Mouse (Mus musculus) gastrocnemius, postnatal 25 days (tissue): ENCODE data around the gene Tmem110. TPM values are rescaled to one million over a fixed set of nuclear protein-coding genes. Genes with fewer than 3 reads are reported as not detected.

ENCODE experiments used
- DNase-seq: peaks from one replicate; pipeline ENCODE4 v3.0.0; 2022
- long read RNA-seq, 2 experiments: library from polyadenylated mRNA; stranded (forward); transcript quantifications; one replicate each; pipeline ENCODE4 v2.0.0; 2021
- total RNA-seq, 2 experiments: library from RNA; stranded (reverse); gene quantifications; 1 replicate in 1 of 2; 2 replicates in 1 of 2; pipeline ENCODE4 v1.2.3; 2021

The Tmem110 gene
- 1 to 10 TPM; 6.3 TPM for total RNA-seq
- long read RNA-seq, experiment 1, partial matches to known transcripts = 5 of 8 reads
- long read RNA-seq, experiment 1, other reads (novel, unspliced or antisense) = 0 of 8 reads
- long read RNA-seq, experiment 2, partial matches to known transcripts = 1 of 6 reads
- long read RNA-seq, experiment 2, other reads (novel, unspliced or antisense) = 3 of 6 reads

- peak; percentile 82 for DNase-seq
Observed at GRCm38 (mm10) chr14:30825476-30826131, at the start of gene Tmem110. TSS of gene Tmem110 (plus strand) at chr14:30825590.

- no peak for DNase-seq
Observed at GRCm38 (mm10) chr14:30784614-30785013, 40.8 kb upstream of the Tmem110 start.

DNA sequence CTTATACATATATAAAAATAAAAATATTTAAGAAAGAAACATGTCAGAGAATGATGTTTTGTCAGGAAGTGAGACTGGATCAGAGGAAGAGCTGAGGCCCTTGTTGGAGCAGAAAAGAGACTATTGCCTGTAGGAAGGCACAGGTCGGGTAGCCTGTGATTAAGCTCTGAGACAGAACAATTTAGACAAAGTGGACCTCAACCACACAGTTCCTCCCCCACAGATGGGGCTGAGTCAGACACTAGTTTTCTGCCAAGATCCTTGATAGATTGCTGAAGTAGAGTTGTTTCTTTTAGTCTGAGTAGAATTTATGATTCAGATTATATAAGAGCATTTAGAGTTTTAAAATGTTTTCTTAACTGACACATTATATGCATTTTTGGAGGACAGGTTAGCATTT, 35.9 kb upstream of the Tmem110 start:
- DNase-seq = no peak

DNA sequence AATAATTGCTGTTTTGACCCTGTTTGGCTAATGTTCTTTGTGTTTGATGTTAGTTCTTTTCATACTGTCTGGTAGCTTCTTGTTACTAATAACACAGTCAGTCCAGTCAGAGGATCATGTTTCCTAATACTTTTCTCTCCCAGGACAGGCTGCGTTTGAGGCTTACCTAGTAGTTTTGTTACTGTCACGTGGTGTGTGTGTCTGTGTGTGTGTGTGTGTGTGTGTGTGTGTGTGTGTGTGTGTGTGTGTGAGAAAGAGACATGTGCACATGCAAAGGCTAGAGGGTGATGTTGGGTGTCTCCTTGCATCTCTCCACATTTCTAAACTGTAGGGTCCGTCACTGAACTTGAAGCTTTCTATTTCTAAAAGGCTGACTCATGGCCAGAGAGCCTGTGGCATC, 32.5 kb upstream of the Tmem110 start:
- no peak for DNase-seq

DNA sequence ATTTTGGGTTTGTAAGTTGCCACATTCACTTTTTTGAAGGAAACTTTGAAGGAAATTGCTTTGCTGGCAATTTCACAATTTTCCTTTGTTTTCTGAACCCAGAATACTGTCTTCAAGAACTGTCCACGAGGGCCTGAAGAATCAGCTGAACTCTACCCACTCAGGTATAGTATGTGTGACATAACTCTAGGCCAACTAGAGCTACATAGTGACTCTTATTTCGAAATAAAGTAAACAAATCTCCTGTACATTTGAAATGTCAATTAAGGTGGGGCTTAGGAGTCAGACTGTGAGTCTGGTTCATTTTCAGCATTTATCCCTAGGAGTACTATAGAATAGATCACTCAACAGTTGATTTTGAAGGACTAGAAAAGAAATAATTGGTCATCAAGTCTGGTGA, 23.6 kb upstream of the Tmem110 start:
- DNase-seq = no peak

DNA sequence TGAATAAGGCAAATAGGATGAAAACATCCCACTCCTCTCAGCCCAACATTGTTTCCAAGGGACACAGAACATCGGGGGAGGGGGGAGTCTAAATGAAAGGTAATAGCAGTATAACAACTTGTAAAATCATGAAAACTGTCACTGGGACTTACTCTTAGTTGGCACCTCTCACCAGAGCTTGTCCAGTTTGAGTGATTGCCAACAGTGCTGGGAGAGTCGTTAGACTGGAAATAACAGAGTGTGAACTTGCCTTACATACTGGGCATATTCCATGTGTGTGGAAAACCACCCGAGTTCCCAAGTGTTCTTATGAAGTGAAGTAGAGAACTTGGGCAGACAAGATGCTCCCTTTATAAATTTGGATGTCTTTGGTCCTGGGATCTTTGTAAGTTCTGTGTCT, 4.3 kb upstream of the Tmem110 start:
- DNase-seq = no peak

DNA sequence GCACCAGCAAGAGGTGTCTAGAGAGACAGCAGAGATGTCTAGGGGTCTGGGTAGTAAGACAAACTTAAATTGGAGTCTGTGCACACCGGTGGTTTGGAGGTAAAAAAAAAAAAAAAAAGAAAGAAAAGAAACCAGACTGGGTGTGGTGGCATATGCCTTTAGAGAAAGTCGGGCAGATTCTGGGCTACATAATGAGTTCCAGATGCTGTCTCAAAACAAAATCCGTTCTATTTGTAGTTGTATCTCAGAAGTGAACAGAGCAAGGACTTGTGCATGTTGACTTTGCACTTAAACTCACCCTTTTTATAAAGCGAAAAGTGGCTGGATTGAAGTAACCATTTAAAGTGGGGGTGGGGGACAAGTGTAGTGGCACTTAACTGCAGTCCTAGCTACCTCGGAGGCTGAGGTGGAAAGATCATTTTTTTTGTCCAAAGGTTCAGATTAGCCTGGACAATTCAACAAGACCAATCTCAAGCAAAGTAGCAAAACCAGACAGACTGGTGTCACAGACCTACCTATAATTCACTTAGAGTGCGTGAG, 864 bp upstream of the Tmem110 start:
- no peak for DNase-seq

- no peak for DNase-seq
Observed at GRCm38 (mm10) chr14:30825021-30825475, 342 bp upstream of the Tmem110 start.

DNA sequence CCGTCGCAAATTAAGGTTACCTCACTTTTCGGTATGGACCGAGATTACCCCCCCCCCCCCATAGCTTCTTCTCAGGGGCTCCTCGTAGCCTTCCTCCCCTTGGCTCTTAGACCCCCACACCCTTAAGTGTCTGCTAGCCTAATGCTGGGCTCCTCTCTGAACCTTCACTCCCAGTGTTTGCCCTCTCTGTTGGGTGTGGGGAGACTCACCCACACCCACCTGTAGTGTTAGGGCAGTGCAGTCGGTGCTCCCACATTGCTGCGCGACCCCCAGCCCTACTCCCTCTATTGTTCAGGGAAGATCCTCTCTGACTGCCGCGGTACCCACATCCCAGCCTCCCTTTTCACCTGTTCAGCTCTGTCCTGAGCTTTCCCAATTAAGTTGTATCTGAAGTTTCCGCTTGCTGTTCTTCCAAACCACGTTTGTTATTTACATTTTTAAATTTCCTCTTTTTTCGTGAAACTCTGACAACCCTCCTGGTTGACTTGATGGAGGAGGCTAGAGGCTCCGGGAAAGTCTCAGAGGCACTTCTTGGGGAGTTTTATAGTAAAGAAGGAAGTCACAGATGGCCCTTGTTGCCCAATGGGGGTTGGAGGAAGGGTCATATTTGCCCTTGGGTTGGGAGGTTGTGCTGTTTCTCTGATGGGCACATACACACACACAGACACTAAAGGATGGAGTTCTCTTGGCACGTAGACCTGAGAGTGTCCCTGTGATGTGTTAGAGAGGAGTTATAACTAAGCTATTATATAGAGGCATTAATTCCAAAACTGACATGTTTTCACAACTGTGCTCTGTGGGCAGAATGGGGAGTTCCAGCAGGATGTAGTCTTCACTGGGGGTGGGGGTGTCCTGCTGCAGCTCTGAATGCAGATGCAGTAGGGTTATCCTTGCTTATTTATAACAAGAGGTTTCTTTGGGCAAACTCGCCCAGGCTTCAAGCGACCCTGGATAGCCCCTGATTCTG, 1.1 kb downstream of the Tmem110 start:
- no peak for DNase-seq

GRCm38 (mm10) chr14:30827480-30827879, 2.1 kb downstream of the Tmem110 start:
- no peak for DNase-seq

DNA sequence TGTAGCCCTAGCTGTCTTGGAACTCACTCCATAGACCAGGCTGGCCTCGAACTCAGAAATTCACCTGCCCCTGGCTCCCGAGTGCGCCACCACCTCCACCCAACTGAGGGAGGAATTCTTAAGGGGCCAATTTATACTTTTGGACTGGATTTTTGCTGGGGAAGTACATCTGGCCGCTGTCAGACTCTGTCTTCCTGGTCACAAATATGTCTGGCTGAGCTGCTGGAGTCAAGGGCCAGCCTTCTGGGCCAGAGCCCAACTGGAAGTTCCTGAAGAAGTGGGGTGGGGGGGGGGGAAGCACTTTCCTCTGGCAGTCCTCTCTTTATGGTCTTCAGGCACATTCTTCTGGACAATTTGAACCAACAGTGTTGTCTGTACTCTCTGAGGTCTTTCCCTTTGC, 2.7 kb downstream of the Tmem110 start:
- DNase-seq = peak; percentile 58

DNA sequence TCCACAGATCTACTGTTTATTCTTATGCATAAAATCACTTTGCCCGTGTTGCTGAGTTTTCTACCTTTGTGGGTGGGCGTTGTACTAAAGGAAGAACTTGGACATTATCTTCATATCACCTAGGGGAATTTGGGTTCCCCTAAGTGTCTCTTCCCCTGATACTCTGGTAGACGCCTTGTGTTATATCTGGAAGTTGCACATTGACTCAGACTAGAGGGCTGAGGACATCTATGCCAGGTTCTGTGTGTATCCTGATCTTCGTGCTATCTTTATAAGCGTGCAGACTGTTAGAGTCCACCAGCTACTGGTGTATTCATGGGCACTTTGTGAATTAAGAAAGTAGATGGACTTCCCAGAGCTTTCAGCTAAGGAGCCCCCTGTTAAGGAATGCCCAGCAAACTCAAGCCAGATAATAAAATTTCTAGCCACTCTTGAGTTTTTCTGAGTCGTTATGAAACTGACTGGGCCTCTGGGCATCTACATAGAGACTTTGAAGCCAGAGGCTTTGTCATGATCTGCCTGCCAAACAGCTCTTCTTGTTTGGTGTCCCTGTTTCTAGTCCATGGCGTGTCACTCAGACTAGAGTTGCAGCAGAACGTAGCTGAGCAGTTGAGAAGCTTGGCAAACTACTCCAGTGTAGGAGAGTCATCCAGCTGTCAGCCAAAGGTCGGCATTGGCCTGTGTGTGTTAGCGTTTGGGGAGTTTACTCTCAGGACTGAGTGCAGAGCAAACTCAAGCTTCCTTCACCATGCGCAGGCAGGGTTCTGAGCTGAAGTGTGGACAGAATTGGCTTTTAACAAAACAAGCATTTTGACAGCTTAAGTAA, 3.5 kb downstream of the Tmem110 start:
- DNase-seq = peak; percentile 78

DNA sequence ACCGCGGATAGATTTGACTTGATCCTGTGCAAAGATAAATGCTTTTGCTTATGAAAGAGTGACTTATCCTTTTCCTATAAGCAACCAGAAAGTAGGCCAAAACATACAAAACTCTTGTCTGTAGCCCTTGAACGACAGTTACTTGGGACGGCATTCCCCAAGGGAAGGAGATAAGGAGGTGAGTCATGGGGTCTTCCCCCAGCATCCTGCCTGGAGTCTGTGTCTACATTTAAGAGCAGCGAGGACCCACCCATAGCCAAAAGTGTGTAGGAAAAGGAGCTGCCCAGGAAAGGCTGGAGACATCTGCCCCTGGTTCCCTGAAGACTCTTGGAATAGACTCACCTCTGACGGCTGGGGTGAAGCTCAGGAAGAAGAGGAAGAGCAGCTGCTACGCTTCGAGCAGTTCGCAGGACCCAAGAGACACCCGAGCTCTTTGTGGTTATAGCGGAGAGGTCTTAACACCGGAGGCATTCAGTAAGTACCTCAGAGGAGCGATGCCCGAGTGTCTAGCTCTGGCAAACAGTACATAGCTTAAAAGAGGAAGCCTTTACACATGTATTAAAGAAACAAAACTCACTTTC, 12.1 kb downstream of the Tmem110 start:
- no peak for DNase-seq

- no peak for DNase-seq
Observed at GRCm38 (mm10) chr14:30843701-30844100, 18.3 kb downstream of the Tmem110 start.

DNA sequence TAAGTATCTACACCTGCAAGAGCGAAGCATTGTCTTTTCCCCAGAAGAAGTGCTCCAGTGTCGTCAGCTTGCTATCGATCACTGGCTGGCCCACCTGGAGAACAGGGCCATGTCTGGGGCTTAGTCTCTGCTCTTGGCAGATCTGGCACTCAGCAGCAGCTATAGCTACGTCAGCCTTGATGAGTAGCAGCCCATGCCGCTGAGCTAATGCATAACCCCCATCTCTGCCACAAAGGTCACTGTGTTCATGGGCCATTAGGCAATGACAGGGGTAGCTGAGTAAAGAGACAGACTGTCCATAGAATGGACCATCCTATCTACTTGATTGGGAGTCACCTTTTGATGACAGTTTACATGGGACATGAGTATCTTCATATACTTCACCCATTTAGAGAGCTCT, 25.1 kb downstream of the Tmem110 start:
- DNase-seq = no peak

- peak; percentile 24 for DNase-seq
Observed at GRCm38 (mm10) chr14:30852325-30852724, 26.9 kb downstream of the Tmem110 start.

DNA sequence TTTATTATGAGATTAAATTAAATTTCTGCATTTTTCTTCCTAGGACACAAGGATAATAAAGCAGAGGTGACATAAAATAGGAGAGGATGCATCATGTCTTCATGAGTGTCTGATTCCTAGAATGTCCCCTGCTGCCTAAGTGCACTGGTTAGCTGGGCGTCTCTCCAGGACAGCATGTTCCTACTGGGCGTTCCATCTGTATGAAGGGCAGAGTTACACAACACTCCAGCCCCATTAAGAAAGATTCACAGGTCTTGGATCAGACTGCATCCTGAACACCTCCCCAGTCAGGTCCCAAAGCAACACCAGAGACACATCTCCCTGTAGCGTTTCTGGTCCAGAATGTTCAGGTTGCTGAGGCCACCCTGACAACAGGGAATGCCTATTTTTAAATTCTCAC, 29.9 kb downstream of the Tmem110 start:
- DNase-seq = peak; percentile 77

DNA sequence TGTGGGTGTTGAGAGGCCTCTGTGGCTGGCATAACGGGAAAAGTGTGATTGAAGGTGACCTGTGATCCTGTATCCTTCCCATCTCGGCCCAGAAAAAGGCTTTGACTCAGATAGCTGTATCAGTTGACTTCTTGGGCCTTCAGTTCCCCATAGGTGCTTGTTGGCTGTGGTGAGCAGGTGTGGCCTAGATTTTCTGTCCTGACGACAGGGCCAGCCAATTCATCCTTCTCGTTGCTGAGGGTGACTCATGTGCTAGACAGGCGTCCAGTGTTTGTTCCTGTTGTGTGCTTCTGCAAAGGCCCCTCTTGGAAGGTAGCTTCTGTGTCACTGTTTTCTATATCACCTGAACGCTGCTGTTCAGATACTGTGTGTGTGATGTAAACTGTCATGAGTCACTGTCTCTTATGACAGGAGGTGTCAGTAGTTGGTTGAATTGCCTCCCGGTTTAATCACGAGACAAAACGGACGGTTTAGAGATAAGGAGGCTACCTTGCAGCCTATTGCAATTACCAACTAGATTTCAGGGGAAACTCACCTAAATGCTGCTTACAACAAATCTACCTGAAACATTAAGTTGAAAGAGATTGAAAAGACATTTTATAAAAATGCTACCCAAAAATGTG, 31.6 kb downstream of the Tmem110 start:
- no peak for DNase-seq

GRCm38 (mm10) chr14:30857990-30858389, 32.6 kb downstream of the Tmem110 start:
- DNase-seq = no peak

DNA sequence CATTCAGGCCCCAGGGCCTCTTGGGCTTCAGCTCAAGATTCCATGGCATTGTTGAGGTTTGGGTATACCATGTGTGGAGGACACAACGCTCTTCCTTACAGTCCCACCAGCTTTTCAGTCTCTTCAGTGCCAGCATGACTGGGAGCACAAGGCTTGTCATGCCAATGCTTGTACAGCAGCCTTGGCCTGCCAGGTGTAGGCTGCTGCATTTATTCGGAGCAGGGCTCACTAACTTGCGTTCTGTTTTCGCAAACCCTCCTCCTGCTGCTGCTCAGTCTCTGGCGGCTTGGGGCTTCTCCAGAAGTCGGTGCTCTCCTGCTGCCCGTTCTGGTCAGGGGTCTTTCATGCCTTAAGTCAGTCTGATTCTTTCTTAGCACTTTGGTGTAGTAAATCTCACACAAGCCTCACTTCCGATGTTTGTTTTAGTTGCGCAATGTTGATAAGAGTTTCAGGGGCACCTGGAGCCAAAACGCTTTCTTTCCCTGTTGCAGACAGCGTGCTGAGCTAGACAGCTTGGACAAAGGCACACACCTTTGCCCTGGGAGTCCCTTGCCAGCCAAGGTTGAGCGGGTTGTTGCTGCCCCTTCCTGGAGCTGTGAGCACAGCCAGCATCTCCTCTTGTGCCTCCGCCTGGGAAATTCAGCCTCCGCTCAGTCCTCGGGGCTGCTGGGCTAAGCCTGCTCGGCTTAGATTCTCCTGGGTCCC, 36.2 kb downstream of the Tmem110 start:
- DNase-seq = no peak
